Mouse (Mus musculus) heart, postnatal 0 days (tissue): ENCODE measurements at regions not wholly inside any gene's neighbourhood (a gene's known extent, or its start where the extent isn't known, plus 50 kb on each side); places are given as distances from the start of the nearest gene placed in this dataset.

Source experiments
- ATAC-seq: fragments of 200-750 bp; cut with Nextera tagmentation; 2 replicates; pipeline ENCODE4 v1.8.0; 2017; ENCODE audit warnings: low read depth, moderate number of reproducible peaks, moderate library complexity; ENCODE audit not compliant: insufficient read depth
- DNase-seq: peaks from one replicate; pipeline ENCODE4 v3.0.0-alpha.2; 2016; ENCODE audit warnings: low spot score
- H3K27ac ChIP-seq: fragments of 300-500 bp; sonication (generic); 2 replicates; pipeline ENCODE4 v1.5.1; 2014; ENCODE audit warnings: low read depth, mild to moderate bottlenecking
- H3K27me3 ChIP-seq: fragments of 300-500 bp; sonication (generic); 2 replicates; pipeline ENCODE4 v1.6.1; 2014; ENCODE audit warnings: low read length, mixed read lengths; ENCODE audit not compliant: control insufficient read depth, insufficient read depth
- H3K36me3 ChIP-seq: fragments of 300-500 bp; sonication (generic); replicated peaks from 2 replicates; pipeline ENCODE4 v1.6.1; 2014; ENCODE audit warnings: low read length, mixed read lengths; ENCODE audit not compliant: control insufficient read depth, insufficient read depth
- H3K4me1 ChIP-seq: fragments of 300-500 bp; sonication (generic); 2 replicates; pipeline ENCODE4 v1.6.1; 2014; ENCODE audit warnings: antibody characterized with exemption; ENCODE audit not compliant: control insufficient read depth, insufficient read depth
- H3K4me2 ChIP-seq: fragments of 300-500 bp; sonication (generic); 2 replicates; pipeline ENCODE4 v1.6.1; 2014; ENCODE audit warnings: low read depth, mild to moderate bottlenecking, low read length, moderate library complexity
- H3K4me3 ChIP-seq: fragments of 300-500 bp; sonication (generic); 2 replicates; pipeline ENCODE4 v1.5.1; 2014; ENCODE audit warnings: low read depth, low read length
- H3K9ac ChIP-seq: fragments of 300-500 bp; sonication (generic); replicated peaks from 2 replicates; pipeline ENCODE4 v1.6.1; 2014; ENCODE audit warnings: low read depth, low read length, mixed read lengths
- H3K9me3 ChIP-seq: fragments of 300-500 bp; sonication (generic); replicated peaks from 2 replicates; pipeline ENCODE4 v1.6.1; 2016; ENCODE audit warnings: low read length; ENCODE audit not compliant: control insufficient read depth
- CTCF ChIP-seq: IDR thresholded peaks from 2 replicates; pipeline ENCODE4 v1.5.1; 2016; ENCODE audit warnings: antibody characterized with exemption, control low read depth, low read depth
- EP300 ChIP-seq: IDR thresholded peaks from 2 replicates; pipeline ENCODE4 v1.6.1; 2016; ENCODE audit warnings: antibody characterized with exemption, low read depth
- WGBS: fragments of 180-500 bp; shearing (Covaris S2); extraction: QIAGEN DNeasy Blood & Tissue Kit; methylation state at CpG from one replicate; pipeline ENCODE4 v1.1.7; 2014; 5-methylcytosine and 5-hydroxymethylcytosine counted together

GRCm38 (mm10) chr9:85459062-85459805, 132.1 kb upstream of the Tent5a start:
- 80% methylated on average over 3 of the region's 3 CpGs for WGBS
- Histone ChIP-seq H3K4me2 (no peak overlapping the region), H3K27me3 (no peaks in the 10 kb centered on the region), H3K9ac (no peak overlapping the region), H3K27ac (no peak overlapping the region), H3K4me1 (no peaks in the 10 kb centered on the region), H3K4me3 (no peak overlapping the region), H3K9me3 (no peaks in the 10 kb centered on the region), H3K36me3 (no peaks in the 10 kb centered on the region)
- DNase-seq = no peak
- TF ChIP-seq EP300 (no peak), CTCF (no peak)
- no peak for ATAC-seq

- Histone ChIP-seq H3K4me3 (no peak overlapping the region), H3K9ac (no peak overlapping the region), H3K9me3 (no peaks in the 10 kb centered on the region), H3K4me2 (no peak overlapping the region), H3K4me1 (no peaks in the 10 kb centered on the region), H3K27me3 (no peaks in the 10 kb centered on the region), H3K27ac (no peak overlapping the region), H3K36me3 (no peaks in the 10 kb centered on the region)
- DNase-seq (no peak), ATAC-seq (no peak)
- no peak for TF ChIP-seq CTCF
- no peak for TF ChIP-seq EP300
- 69% methylated on average over 2 of the region's 2 CpGs for WGBS
Observed at GRCm38 (mm10) chr9:85458356-85458755, 131.2 kb upstream of the Tent5a start.

GRCm38 (mm10) chr9:85457400-85457799, 130.3 kb upstream of the Tent5a start:
- TF ChIP-seq EP300 (no peak), CTCF (no peak)
- 58% methylated on average over 5 of the region's 5 CpGs for WGBS
- ATAC-seq (no peak), DNase-seq (no peak)
- Histone ChIP-seq H3K36me3 (no peaks in the 10 kb centered on the region), H3K4me1 (no peaks in the 10 kb centered on the region), H3K27me3 (no peaks in the 10 kb centered on the region), H3K9ac (no peak overlapping the region), H3K4me2 (no peak overlapping the region), H3K9me3 (no peaks in the 10 kb centered on the region), H3K4me3 (no peak overlapping the region), H3K27ac (no peak overlapping the region)

GRCm38 (mm10) chr9:85455382-85455781, 128.2 kb upstream of the Tent5a start:
- DNase-seq (no peak), ATAC-seq (no peak)
- H3K9ac ChIP-seq = no peak overlapping the region
- no peaks in the 10 kb centered on the region for H3K4me1 ChIP-seq
- WGBS = 78% methylated on average over 4 of the region's 4 CpGs
- H3K4me3 ChIP-seq = no peak overlapping the region
- no peaks in the 10 kb centered on the region for H3K9me3 ChIP-seq
- H3K27ac ChIP-seq = no peak overlapping the region
- H3K27me3 ChIP-seq = no peaks in the 10 kb centered on the region
- H3K36me3 ChIP-seq = no peaks in the 10 kb centered on the region
- TF ChIP-seq EP300 (no peak), CTCF (no peak)
- no peak overlapping the region for H3K4me2 ChIP-seq

- no peak for ATAC-seq
- H3K9ac ChIP-seq = no peak overlapping the region
- no peaks in the 10 kb centered on the region for H3K27me3 ChIP-seq
- TF ChIP-seq CTCF = no peak
- no peak for TF ChIP-seq EP300
- no peak overlapping the region for H3K4me2 ChIP-seq
- H3K9me3 ChIP-seq = no peaks in the 10 kb centered on the region
- no peak overlapping the region for H3K4me3 ChIP-seq
- no peaks in the 10 kb centered on the region for H3K4me1 ChIP-seq
- no peak for DNase-seq
- no peak overlapping the region for H3K27ac ChIP-seq
- 63% methylated on average over 8 of the region's 8 CpGs for WGBS
- H3K36me3 ChIP-seq = no peaks in the 10 kb centered on the region
Observed at GRCm38 (mm10) chr9:85452196-85452857, 125.2 kb upstream of the Tent5a start.
